Mouse (Mus musculus): ENCODE data around the gene Cnppd1.

DNA sequence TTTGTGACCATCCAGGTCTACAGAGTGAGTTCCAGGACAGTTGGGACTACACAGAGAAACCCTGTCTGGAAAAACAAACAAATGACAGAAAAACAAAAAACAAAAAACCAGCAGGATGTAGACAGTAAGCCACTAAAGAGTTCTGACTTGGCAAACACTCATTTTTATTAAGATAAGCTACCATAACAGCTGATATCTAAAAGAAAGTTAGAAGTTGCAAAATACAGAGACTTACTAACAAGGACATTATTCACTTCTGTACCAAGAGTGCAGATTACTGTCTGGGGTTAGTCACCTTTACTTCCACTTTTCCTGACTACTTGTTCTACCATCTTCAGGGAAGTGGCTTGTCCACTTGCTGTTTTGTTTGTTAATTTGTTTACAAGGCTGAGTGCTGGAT is 16.5 kb upstream of the Cnppd1 start:
- no peak for TF ChIP-seq CTCF (IDR thresholded peaks at IDR 0.05)
- TF ChIP-seq EP300 (IDR thresholded peaks at IDR 0.05): no peak

Measured in lung, postnatal 0 days (tissue).